Mouse (Mus musculus): Measurements from ENCODE around the gene Olfr552. TPM values are rescaled to one million over a fixed set of nuclear protein-coding genes. Genes with fewer than 3 reads are reported as not detected.
"Not testable (repeated sequence)": the region's sequence is repeated elsewhere in the genome, so short reads cannot be mapped to it uniquely, and the experiment has no call there.

The Olfr552 gene
- under 1 TPM; 0.09 to 0.17 TPM for total RNA-seq (2021)
- long read RNA-seq, experiment 1: 0 reads
- long read RNA-seq, experiment 2: 0 reads

- no peak for DNase-seq (ENCODE audit: low spot score)
These were observed at the start of gene Olfr552 for GRCm38 (mm10) chr7:102597378-102598031. Gene Olfr552, plus strand, starts transcription at chr7:102597770.

- DNase-seq (ENCODE audit: low spot score): no peak
These were observed 48.0 kb upstream of the Olfr552 start, which contains the start of gene Olfr549 for GRCm38 (mm10) chr7:102549570-102549969. Gene Olfr549, plus strand, starts transcription at chr7:102549870.

- DNase-seq (ENCODE audit: low spot score): no peak
These were observed 44.3 kb upstream of the Olfr552 start for GRCm38 (mm10) chr7:102553279-102553678.

GRCm38 (mm10) chr7:102564999-102565997 is 32.3 kb upstream of the Olfr552 start, which contains the start of gene Trim21:
Gene Trim21, minus strand, starts transcription at chr7:102565486.
- DNase-seq (ENCODE audit: low spot score): peak; percentile 94

- DNase-seq (ENCODE audit: low spot score): no peak
These were observed 31.4 kb upstream of the Olfr552 start for GRCm38 (mm10) chr7:102566219-102566618.

GRCm38 (mm10) chr7:102571142-102571541 is 26.4 kb upstream of the Olfr552 start, which contains the start of gene Olfr550:
Gene Olfr550, plus strand, starts transcription at chr7:102571442.
- DNase-seq (ENCODE audit: low spot score): no peak

- no peak for DNase-seq (ENCODE audit: low spot score)
These were observed 24.3 kb upstream of the Olfr552 start for GRCm38 (mm10) chr7:102573174-102573830.

- no peak for DNase-seq (ENCODE audit: low spot score)
These were observed 21.6 kb upstream of the Olfr552 start for GRCm38 (mm10) chr7:102575998-102576397.

GRCm38 (mm10) chr7:102591786-102592185 is 5.8 kb upstream of the Olfr552 start, which contains the start of gene Olfr551:
Gene Olfr551, minus strand, starts transcription at chr7:102591886.
- no peak for DNase-seq (ENCODE audit: low spot score)

- no peak for DNase-seq (ENCODE audit: low spot score)
These were observed 20.5 kb downstream of the Olfr552 start, which contains the start of gene Olfr553 for GRCm38 (mm10) chr7:102618118-102618517. Gene Olfr553, minus strand, starts transcription at chr7:102618218.

- peak; percentile 11 for DNase-seq (ENCODE audit: low spot score)
These were observed 22.0 kb downstream of the Olfr552 start for GRCm38 (mm10) chr7:102619608-102620007.

GRCm38 (mm10) chr7:102620368-102620767 is 22.8 kb downstream of the Olfr552 start:
- DNase-seq (ENCODE audit: low spot score): not testable (repeated sequence)

GRCm38 (mm10) chr7:102636665-102637064 is 39.1 kb downstream of the Olfr552 start:
- peak; percentile 65 for DNase-seq (ENCODE audit: low spot score)

GRCm38 (mm10) chr7:102638132-102638531 is 40.6 kb downstream of the Olfr552 start, which contains the start of gene Olfr554:
Gene Olfr554, plus strand, starts transcription at chr7:102638432.
- no peak for DNase-seq (ENCODE audit: low spot score)

GRCm38 (mm10) chr7:102644945-102645344 is 47.4 kb downstream of the Olfr552 start:
- not testable (repeated sequence) for DNase-seq (ENCODE audit: low spot score)

Other genes with a start within 250 kb of the Olfr552 start
- 10 to 100 TPM; 18.1 to 20.5 TPM for gene Rrm1, start 156.1 kb upstream of the Olfr552 start, total RNA-seq (2021)
- gene Olfr543, start 116.1 kb upstream of the Olfr552 start, total RNA-seq (2021): not detected
- gene Olfr544, start 109.5 kb upstream of the Olfr552 start, total RNA-seq (2021): not detected
- gene Olfr545, start 98.2 kb upstream of the Olfr552 start, total RNA-seq (2021): not detected
- not detected for gene Olfr547, start 63.0 kb upstream of the Olfr552 start, total RNA-seq (2021)
- gene Olfr548-ps1, start 56.9 kb upstream of the Olfr552 start, total RNA-seq (2021): not detected
- not detected for gene Olfr549, start 47.9 kb upstream of the Olfr552 start, total RNA-seq (2021)
- gene Trim21, start 32.3 kb upstream of the Olfr552 start, total RNA-seq (2021): 1 to 10 TPM; 1.7 to 3.2 TPM
- gene Olfr550, start 26.3 kb upstream of the Olfr552 start, total RNA-seq (2021): under 1 TPM in 1 of 2 experiments, not detected in 1; 0.16 TPM
- gene Olfr551, start 5.9 kb upstream of the Olfr552 start, total RNA-seq (2021): not detected
- gene Olfr553, start 20.4 kb downstream of the Olfr552 start, total RNA-seq (2021): not detected
- not detected for gene Olfr554, start 40.7 kb downstream of the Olfr552 start, total RNA-seq (2021)
- gene Olfr555, start 61.1 kb downstream of the Olfr552 start, total RNA-seq (2021): not detected
- gene Olfr556, start 67.1 kb downstream of the Olfr552 start, total RNA-seq (2021): not detected
- 1 to 10 TPM; 3.8 to 4.5 TPM for gene Trim68, start 89.6 kb downstream of the Olfr552 start, total RNA-seq (2021)
- not detected for gene Olfr557, start 98.1 kb downstream of the Olfr552 start, total RNA-seq (2021)
- gene Olfr558, start 104.4 kb downstream of the Olfr552 start, total RNA-seq (2021): 1 to 10 TPM in 1 of 2 experiments, under 1 TPM in 1; 0.91 to 1.3 TPM
- gene Olfr33, start 121.3 kb downstream of the Olfr552 start, total RNA-seq (2021): not detected
- gene Olfr559, start 129.7 kb downstream of the Olfr552 start, total RNA-seq (2021): not detected
- not detected for gene Olfr560, start 161.6 kb downstream of the Olfr552 start, total RNA-seq (2021)
- gene Olfr78, start 161.7 kb downstream of the Olfr552 start, total RNA-seq (2021): under 1 TPM; 0.21 to 0.40 TPM
- gene Olfr561, start 173.5 kb downstream of the Olfr552 start, total RNA-seq (2021): not detected
- gene Olfr564, start 205.7 kb downstream of the Olfr552 start, total RNA-seq (2021): not detected